Mouse (Mus musculus): Measurements from ENCODE around the gene Sumo2.

Sumo2 gene

DNA sequence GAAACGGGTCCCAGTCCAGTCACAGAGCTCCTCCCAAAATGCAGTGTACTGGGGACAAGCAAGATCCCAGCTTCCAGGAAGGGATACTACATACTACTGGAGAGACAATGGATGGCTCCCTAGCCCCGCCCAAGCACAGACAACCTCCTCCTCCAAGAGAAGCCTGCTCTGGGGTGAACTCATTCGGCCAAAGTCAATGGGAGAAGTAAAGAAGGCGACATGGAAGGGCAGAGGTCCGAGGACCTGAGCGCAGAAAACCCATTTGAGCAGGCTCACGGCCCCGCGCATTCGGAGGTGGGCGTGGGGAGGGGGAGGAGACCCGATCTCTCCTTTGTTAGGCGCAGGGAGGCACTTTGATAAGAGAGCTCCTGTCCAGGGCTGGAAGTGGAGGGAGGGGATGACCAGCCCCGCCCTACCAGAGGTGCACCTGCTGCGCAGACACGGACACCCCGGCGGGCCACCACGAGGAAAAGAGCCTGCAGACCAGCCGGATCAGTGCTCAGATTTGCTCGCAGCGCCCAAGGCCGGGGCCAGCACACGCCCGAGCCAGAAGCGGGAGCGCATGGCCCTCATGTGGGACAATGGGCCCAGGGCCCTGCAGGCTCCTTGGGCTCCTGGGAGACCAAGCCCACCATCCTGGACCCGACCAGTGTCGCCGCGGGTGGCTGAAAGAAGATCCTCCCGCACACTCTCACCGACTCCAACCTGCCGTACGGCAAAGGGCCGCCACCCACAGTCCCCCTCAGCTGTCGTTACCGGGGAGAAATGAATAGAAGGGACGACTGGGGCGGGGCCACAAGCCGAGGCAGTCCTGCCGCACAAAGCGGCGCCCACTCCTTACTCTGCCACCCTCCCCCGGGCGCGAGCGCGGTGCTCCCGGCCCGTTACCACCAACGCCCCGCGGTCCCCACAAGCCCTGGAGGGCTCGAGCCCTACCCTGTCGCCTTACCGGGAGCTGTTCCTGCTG lies 22.5 kb downstream of the Sumo2 start:
- Histone ChIP-seq H3K4me3 (replicated peaks; ENCODE audit: low read length) (peak overlapping the region; percentile 100), H3K36me3 (ENCODE audit: insufficient read depth, low read length) (peaks cover 35% of the 10 kb centered on the region), H3K9me3 (ENCODE audit: low read length) (no peaks in the 10 kb centered on the region), H3K27me3 (ENCODE audit: insufficient read depth, low read length) (no peaks in the 10 kb centered on the region), H3K4me1 (replicated peaks; ENCODE audit: low read depth, low read length) (peaks cover 58% of the 10 kb centered on the region)
- TF ChIP-seq CTCF (conservative IDR thresholded peaks at IDR 0.05; ENCODE audit: low read length), result no peak
- TF ChIP-seq NANOG (IDR thresholded peaks at IDR 0.05; ENCODE audit: borderline replicate concordance, low read length), result no peak
- TF ChIP-seq POU5F1 (IDR thresholded peaks at IDR 0.05; ENCODE audit: borderline replicate concordance, low read length), result no peak

GRCm38 (mm10) chr11:115512407-115513183 lies 23.5 kb downstream of the Sumo2 start:
- H3K4me1 ChIP-seq (replicated peaks; ENCODE audit: low read depth, low read length), result peaks cover 67% of the 10 kb centered on the region
- H3K27me3 ChIP-seq (ENCODE audit: insufficient read depth, low read length), result no peaks in the 10 kb centered on the region
- H3K4me3 ChIP-seq (replicated peaks; ENCODE audit: low read length), result peak overlapping the region; percentile 100
- peaks cover 42% of the 10 kb centered on the region for H3K36me3 ChIP-seq (ENCODE audit: insufficient read depth, low read length)
- TF ChIP-seq POU5F1 (IDR thresholded peaks at IDR 0.05; ENCODE audit: borderline replicate concordance, low read length), result no peak
- TF ChIP-seq NANOG (IDR thresholded peaks at IDR 0.05; ENCODE audit: borderline replicate concordance, low read length), result no peak
- no peak for TF ChIP-seq CTCF (conservative IDR thresholded peaks at IDR 0.05; ENCODE audit: low read length)
- no peaks in the 10 kb centered on the region for H3K9me3 ChIP-seq (ENCODE audit: low read length)

DNA sequence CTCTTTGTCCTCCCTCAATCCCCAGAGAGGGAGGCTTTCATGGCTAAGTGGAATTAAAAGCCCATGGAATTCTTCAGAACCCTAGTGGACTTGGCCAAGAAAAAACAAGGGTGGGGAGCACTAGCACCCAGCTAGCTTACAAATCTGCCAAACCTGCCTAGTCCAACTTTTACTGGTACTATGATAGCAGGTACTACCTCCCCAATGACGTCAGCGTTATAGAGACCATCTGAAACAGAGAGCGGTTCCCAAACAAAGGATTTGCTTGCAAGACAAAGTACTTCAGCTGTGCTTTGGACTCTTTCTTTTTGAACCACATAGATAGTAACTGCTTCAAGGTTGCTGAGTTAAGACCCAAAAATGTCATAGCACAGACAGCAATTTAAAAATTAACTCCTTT lies 24.1 kb downstream of the Sumo2 start:
- Histone ChIP-seq H3K36me3 (ENCODE audit: insufficient read depth, low read length) (peaks cover 42% of the 10 kb centered on the region), H3K4me1 (replicated peaks; ENCODE audit: low read depth, low read length) (peaks cover 73% of the 10 kb centered on the region), H3K4me3 (replicated peaks; ENCODE audit: low read length) (peak overlapping the region; percentile 100), H3K27me3 (ENCODE audit: insufficient read depth, low read length) (no peaks in the 10 kb centered on the region), H3K9me3 (ENCODE audit: low read length) (no peaks in the 10 kb centered on the region)
- TF ChIP-seq CTCF (conservative IDR thresholded peaks at IDR 0.05; ENCODE audit: low read length) (no peak), NANOG (IDR thresholded peaks at IDR 0.05; ENCODE audit: borderline replicate concordance, low read length) (no peak), POU5F1 (IDR thresholded peaks at IDR 0.05; ENCODE audit: borderline replicate concordance, low read length) (no peak)

- H3K36me3 ChIP-seq (ENCODE audit: insufficient read depth, low read length), result peaks cover 42% of the 10 kb centered on the region
- peaks cover 81% of the 10 kb centered on the region for H3K4me1 ChIP-seq (replicated peaks; ENCODE audit: low read depth, low read length)
- no peaks in the 10 kb centered on the region for H3K27me3 ChIP-seq (ENCODE audit: insufficient read depth, low read length)
- no peaks in the 10 kb centered on the region for H3K9me3 ChIP-seq (ENCODE audit: low read length)
- H3K4me3 ChIP-seq (replicated peaks; ENCODE audit: low read length), result peak overlapping the region; percentile 100; the same call in 1 of the 2 replicates
- TF ChIP-seq CTCF (conservative IDR thresholded peaks at IDR 0.05; ENCODE audit: low read length), result no peak
- no peak for TF ChIP-seq POU5F1 (IDR thresholded peaks at IDR 0.05; ENCODE audit: borderline replicate concordance, low read length)
- TF ChIP-seq NANOG (IDR thresholded peaks at IDR 0.05; ENCODE audit: borderline replicate concordance, low read length), result no peak
Measured at GRCm38 (mm10) chr11:115511121-115511520, 25.0 kb downstream of the Sumo2 start.

GRCm38 (mm10) chr11:115510507-115510888 lies 25.6 kb downstream of the Sumo2 start:
- H3K4me1 ChIP-seq (replicated peaks; ENCODE audit: low read depth, low read length), result peaks cover 85% of the 10 kb centered on the region
- peak overlapping the region; percentile 35 for H3K4me3 ChIP-seq (replicated peaks; ENCODE audit: low read length)
- peaks cover 42% of the 10 kb centered on the region for H3K36me3 ChIP-seq (ENCODE audit: insufficient read depth, low read length)
- H3K27me3 ChIP-seq (ENCODE audit: insufficient read depth, low read length), result no peaks in the 10 kb centered on the region
- no peak for TF ChIP-seq CTCF (conservative IDR thresholded peaks at IDR 0.05; ENCODE audit: low read length)
- TF ChIP-seq NANOG (IDR thresholded peaks at IDR 0.05; ENCODE audit: borderline replicate concordance, low read length), result no peak
- TF ChIP-seq POU5F1 (IDR thresholded peaks at IDR 0.05; ENCODE audit: borderline replicate concordance, low read length), result no peak
- H3K9me3 ChIP-seq (ENCODE audit: low read length), result no peaks in the 10 kb centered on the region

DNA sequence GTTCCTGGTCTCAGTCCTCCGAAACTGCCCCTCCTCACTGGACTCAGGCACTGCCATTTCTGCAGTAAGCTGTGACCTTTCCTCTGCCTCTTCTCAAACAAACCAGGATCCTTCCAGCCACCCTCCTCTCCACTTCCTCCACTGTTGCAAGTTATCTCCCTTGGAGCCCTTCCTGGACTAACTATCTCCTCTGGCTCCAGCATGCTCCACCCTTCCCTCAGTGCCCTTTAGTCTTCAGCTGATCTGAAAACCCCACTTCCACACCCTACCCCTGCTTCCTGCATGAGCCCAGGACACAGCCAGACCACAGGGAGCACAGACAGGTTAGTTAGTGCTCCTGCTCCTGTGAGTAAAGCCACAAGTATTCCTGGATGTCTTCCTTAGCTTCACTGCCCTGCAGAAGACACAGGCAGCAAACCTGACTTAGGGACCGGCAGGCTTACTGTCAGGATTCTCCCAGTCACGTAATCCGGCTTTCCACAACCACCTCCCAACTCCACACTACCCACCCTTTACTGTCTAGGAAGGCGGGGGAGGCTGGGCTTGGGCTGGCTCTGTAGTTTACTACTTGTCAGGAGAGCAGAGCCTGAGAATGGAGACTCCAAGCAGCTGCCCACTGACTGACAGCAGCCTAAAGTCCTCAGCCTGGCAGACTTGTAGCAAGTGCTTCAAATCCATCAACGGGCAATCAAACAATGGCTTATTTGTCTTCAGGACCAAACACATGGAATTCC lies 26.1 kb downstream of the Sumo2 start:
- no peak for TF ChIP-seq POU5F1 (IDR thresholded peaks at IDR 0.05; ENCODE audit: borderline replicate concordance, low read length)
- no peak for TF ChIP-seq CTCF (conservative IDR thresholded peaks at IDR 0.05; ENCODE audit: low read length)
- H3K4me1 ChIP-seq (replicated peaks; ENCODE audit: low read depth, low read length), result peaks cover 85% of the 10 kb centered on the region
- no peaks in the 10 kb centered on the region for H3K9me3 ChIP-seq (ENCODE audit: low read length)
- no peaks in the 10 kb centered on the region for H3K27me3 ChIP-seq (ENCODE audit: insufficient read depth, low read length)
- H3K36me3 ChIP-seq (ENCODE audit: insufficient read depth, low read length), result peaks cover 46% of the 10 kb centered on the region
- H3K4me3 ChIP-seq (replicated peaks; ENCODE audit: low read length), result peak overlapping the region; percentile 35

GRCm38 (mm10) chr11:115508061-115508460 lies 28.0 kb downstream of the Sumo2 start:
- Histone ChIP-seq H3K27me3 (ENCODE audit: insufficient read depth, low read length) (no peaks in the 10 kb centered on the region), H3K4me1 (replicated peaks; ENCODE audit: low read depth, low read length) (peaks cover 93% of the 10 kb centered on the region), H3K4me3 (replicated peaks; ENCODE audit: low read length) (no peak overlapping the region), H3K9me3 (ENCODE audit: low read length) (no peaks in the 10 kb centered on the region), H3K36me3 (ENCODE audit: insufficient read depth, low read length) (peaks cover 62% of the 10 kb centered on the region)
- no peak for TF ChIP-seq POU5F1 (IDR thresholded peaks at IDR 0.05; ENCODE audit: borderline replicate concordance, low read length)
- no peak for TF ChIP-seq CTCF (conservative IDR thresholded peaks at IDR 0.05; ENCODE audit: low read length)

DNA sequence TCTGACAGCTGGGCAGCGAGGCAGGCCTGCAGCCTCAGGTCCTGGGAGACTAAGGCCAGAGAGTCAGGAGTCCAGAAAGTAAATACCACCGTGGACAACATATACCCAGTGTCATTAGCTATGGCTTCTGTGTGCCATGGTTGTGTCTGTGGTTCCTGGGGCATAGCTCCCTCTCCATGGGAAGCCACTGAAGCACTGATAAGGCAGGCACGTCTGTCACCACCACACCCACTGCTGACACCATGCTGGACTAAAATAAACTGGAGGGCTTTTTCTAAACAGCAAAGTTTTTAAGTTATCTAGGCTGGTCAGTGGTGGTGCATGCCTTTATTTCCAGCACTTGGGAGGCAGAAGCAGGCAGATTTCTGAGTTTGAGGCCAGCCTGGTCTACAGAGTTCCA lies 29.5 kb downstream of the Sumo2 start:
- H3K9me3 ChIP-seq (ENCODE audit: low read length), result no peaks in the 10 kb centered on the region
- TF ChIP-seq NANOG (IDR thresholded peaks at IDR 0.05; ENCODE audit: borderline replicate concordance, low read length), result no peak
- no peak for TF ChIP-seq POU5F1 (IDR thresholded peaks at IDR 0.05; ENCODE audit: borderline replicate concordance, low read length)
- TF ChIP-seq CTCF (conservative IDR thresholded peaks at IDR 0.05; ENCODE audit: low read length), result no peak

More for the DNA sequence above, 29.5 kb downstream of the Sumo2 start:
- H3K4me3 ChIP-seq (replicated peaks; ENCODE audit: low read length), result no peak overlapping the region
- peaks cover 62% of the 10 kb centered on the region for H3K36me3 ChIP-seq (ENCODE audit: insufficient read depth, low read length)
- no peaks in the 10 kb centered on the region for H3K27me3 ChIP-seq (ENCODE audit: insufficient read depth, low read length)
- H3K4me1 ChIP-seq (replicated peaks; ENCODE audit: low read depth, low read length), result peaks cover 86% of the 10 kb centered on the region
